Mouse (Mus musculus) bone marrow macrophage, adult 2 months (primary cell): ENCODE measurements at regions not wholly inside any gene's neighbourhood (a gene's known extent, or its start where the extent isn't known, plus 50 kb on each side); places are given as distances from the start of the nearest gene placed in this dataset.

Experiments used
- CTCF ChIP-seq: IDR thresholded peaks from 2 replicates; pipeline ENCODE4 v1.5.1; 2012; ENCODE audit warnings: low read depth, mild to moderate bottlenecking, low read length, moderate library complexity
- POLR2A ChIP-seq: IDR thresholded peaks from 2 replicates; pipeline ENCODE4 v1.6.1; 2012; ENCODE audit warnings: mild to moderate bottlenecking, low read depth, low read length, borderline replicate concordance

DNA sequence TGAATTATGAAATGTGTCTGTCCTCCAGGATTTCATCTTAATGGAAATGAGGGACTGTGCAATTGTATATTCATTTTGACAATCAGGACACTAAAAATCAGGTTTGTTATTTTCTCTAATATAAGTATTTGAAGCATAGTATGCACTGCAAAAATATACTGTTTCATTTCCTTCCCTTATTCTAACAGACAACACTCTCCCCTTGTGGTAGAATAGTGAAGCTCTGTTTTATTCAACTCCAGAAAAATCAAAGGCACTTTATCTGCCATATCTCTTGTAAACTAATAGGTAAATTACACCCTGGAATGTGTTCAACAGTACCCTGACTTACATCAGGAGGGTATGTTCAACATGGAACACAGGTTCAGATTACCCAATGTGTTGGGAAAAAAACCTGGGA lies 137.7 kb upstream of the Zfp960 start:
- TF ChIP-seq POLR2A (no peak), CTCF (no peak)
